Mouse (Mus musculus): ENCODE measurements around the gene Fga. TPM values are rescaled to one million over a fixed set of nuclear protein-coding genes. Genes with fewer than 3 reads are reported as not detected.

Gene Fga
- 0.11 and 0.20 TPM in 2 replicates for polyA plus RNA-seq (2014; fragmentation: Nextera tagmentation; extraction: Ambion mirVana)

- Histone ChIP-seq H3K36me3 (ENCODE audit: insufficient read depth) (no peaks in the 10 kb centered on the region), H3K4me2 (no peak within 1 kb of the TSS), H3K27ac (ENCODE audit: low read depth) (no peak within 1 kb of the TSS), H3K9me3 (ENCODE audit: low read depth, low read length) (no peaks in the 10 kb centered on the region), H3K9ac (no peak within 1 kb of the TSS), H3K4me1 (ENCODE audit: insufficient read depth) (no peaks in the 10 kb centered on the region), H3K27me3 (ENCODE audit: insufficient read depth, low read length) (no peaks in the 10 kb centered on the region), H3K4me3 (ENCODE audit: low read depth, low read length) (no peak within 1 kb of the TSS)
- no peak for TF ChIP-seq CTCF (IDR thresholded peaks at IDR 0.05; ENCODE audit: low read depth)
- whole genome bisulfite sequencing, result 69% methylated on average over 9 of the region's 9 CpGs
- DNase-seq (no peak), ATAC-seq (ENCODE audit: insufficient read depth) (no peak)
Observed at GRCm38 (mm10) chr3:83025475-83026301, at the start of gene Fga. Fga (plus strand) TSS chr3:83026076.

- ATAC-seq (ENCODE audit: insufficient read depth), result peak; percentile 99
- H3K9ac ChIP-seq, result no peak overlapping the region
- H3K4me1 ChIP-seq (ENCODE audit: insufficient read depth), result no peaks in the 10 kb centered on the region
- DNase-seq, result peak; percentile 97
- no peak overlapping the region for H3K4me3 ChIP-seq (ENCODE audit: low read depth, low read length)
- peak overlapping the region; percentile 90 for H3K27ac ChIP-seq (ENCODE audit: low read depth)
- no peaks in the 10 kb centered on the region for H3K9me3 ChIP-seq (ENCODE audit: low read depth, low read length)
- 33% methylated on average over 6 of the region's 6 CpGs for WGBS
- H3K4me2 ChIP-seq, result no peak overlapping the region
- H3K27me3 ChIP-seq (ENCODE audit: insufficient read depth, low read length), result no peaks in the 10 kb centered on the region
- no peaks in the 10 kb centered on the region for H3K36me3 ChIP-seq (ENCODE audit: insufficient read depth)
- no peak for TF ChIP-seq CTCF (IDR thresholded peaks at IDR 0.05; ENCODE audit: low read depth)
Observed at GRCm38 (mm10) chr3:82980818-82981217, 45.1 kb upstream of the Fga start.

GRCm38 (mm10) chr3:82981861-82982260 is 44.0 kb upstream of the Fga start:
- TF ChIP-seq CTCF (IDR thresholded peaks at IDR 0.05; ENCODE audit: low read depth), result no peak
- Histone ChIP-seq H3K27ac (ENCODE audit: low read depth) (peak overlapping the region; percentile 80), H3K27me3 (ENCODE audit: insufficient read depth, low read length) (no peaks in the 10 kb centered on the region), H3K9ac (no peak overlapping the region), H3K4me1 (ENCODE audit: insufficient read depth) (no peaks in the 10 kb centered on the region), H3K36me3 (ENCODE audit: insufficient read depth) (no peaks in the 10 kb centered on the region), H3K4me2 (no peak overlapping the region), H3K4me3 (ENCODE audit: low read depth, low read length) (no peak overlapping the region), H3K9me3 (ENCODE audit: low read depth, low read length) (no peaks in the 10 kb centered on the region)
- WGBS, result 32% methylated on average over 8 of the region's 8 CpGs
- DNase-seq (peak; percentile 70), ATAC-seq (ENCODE audit: insufficient read depth) (peak; percentile 29)

GRCm38 (mm10) chr3:82984840-82985239 is 41.0 kb upstream of the Fga start:
- DNase-seq (no peak), ATAC-seq (ENCODE audit: insufficient read depth) (no peak)
- no peaks in the 10 kb centered on the region for H3K36me3 ChIP-seq (ENCODE audit: insufficient read depth)
- WGBS, result 78% methylated on average over 2 of the region's 2 CpGs
- H3K4me1 ChIP-seq (ENCODE audit: insufficient read depth), result no peaks in the 10 kb centered on the region
- no peaks in the 10 kb centered on the region for H3K9me3 ChIP-seq (ENCODE audit: low read depth, low read length)
- TF ChIP-seq CTCF (IDR thresholded peaks at IDR 0.05; ENCODE audit: low read depth), result peak; percentile 37
- H3K9ac ChIP-seq, result no peak overlapping the region
- H3K4me2 ChIP-seq, result no peak overlapping the region
- H3K27me3 ChIP-seq (ENCODE audit: insufficient read depth, low read length), result no peaks in the 10 kb centered on the region
- no peak overlapping the region for H3K4me3 ChIP-seq (ENCODE audit: low read depth, low read length)
- H3K27ac ChIP-seq (ENCODE audit: low read depth), result no peak overlapping the region

GRCm38 (mm10) chr3:82991963-82992362 is 33.9 kb upstream of the Fga start:
- no peak overlapping the region for H3K9ac ChIP-seq
- H3K27me3 ChIP-seq (ENCODE audit: insufficient read depth, low read length), result peaks cover 6% of the 10 kb centered on the region; the same call in 1 of the 2 replicates
- ATAC-seq (ENCODE audit: insufficient read depth), result no peak
- H3K4me2 ChIP-seq, result no peak overlapping the region
- H3K4me1 ChIP-seq (ENCODE audit: insufficient read depth), result no peaks in the 10 kb centered on the region
- WGBS, result 62% methylated on average over 12 of the region's 12 CpGs
- no peak overlapping the region for H3K27ac ChIP-seq (ENCODE audit: low read depth)
- H3K36me3 ChIP-seq (ENCODE audit: insufficient read depth), result no peaks in the 10 kb centered on the region
- no peak for DNase-seq
- no peak overlapping the region for H3K4me3 ChIP-seq (ENCODE audit: low read depth, low read length)
- no peak for TF ChIP-seq CTCF (IDR thresholded peaks at IDR 0.05; ENCODE audit: low read depth)
- no peaks in the 10 kb centered on the region for H3K9me3 ChIP-seq (ENCODE audit: low read depth, low read length)

- no peak overlapping the region for H3K27ac ChIP-seq (ENCODE audit: low read depth)
- no peak overlapping the region for H3K4me2 ChIP-seq
- no peaks in the 10 kb centered on the region for H3K36me3 ChIP-seq (ENCODE audit: insufficient read depth)
- no peak overlapping the region for H3K9ac ChIP-seq
- DNase-seq (no peak), ATAC-seq (ENCODE audit: insufficient read depth) (no peak)
- 84% methylated on average over 6 of the region's 6 CpGs for WGBS
- H3K27me3 ChIP-seq (ENCODE audit: insufficient read depth, low read length), result peaks cover 6% of the 10 kb centered on the region; the same call in 1 of the 2 replicates
- H3K4me1 ChIP-seq (ENCODE audit: insufficient read depth), result no peaks in the 10 kb centered on the region
- TF ChIP-seq CTCF (IDR thresholded peaks at IDR 0.05; ENCODE audit: low read depth), result no peak
- H3K4me3 ChIP-seq (ENCODE audit: low read depth, low read length), result no peak overlapping the region
- H3K9me3 ChIP-seq (ENCODE audit: low read depth, low read length), result no peaks in the 10 kb centered on the region
Observed at GRCm38 (mm10) chr3:82992956-82993355, 32.9 kb upstream of the Fga start.

- Histone ChIP-seq H3K9ac (no peak overlapping the region), H3K27me3 (ENCODE audit: insufficient read depth, low read length) (peaks cover 6% of the 10 kb centered on the region; the same call in 1 of the 2 replicates), H3K4me3 (ENCODE audit: low read depth, low read length) (peak overlapping the region; percentile 11; the same call in 1 of the 2 replicates), H3K4me1 (ENCODE audit: insufficient read depth) (no peaks in the 10 kb centered on the region), H3K36me3 (ENCODE audit: insufficient read depth) (no peaks in the 10 kb centered on the region), H3K9me3 (ENCODE audit: low read depth, low read length) (no peaks in the 10 kb centered on the region), H3K27ac (ENCODE audit: low read depth) (no peak overlapping the region), H3K4me2 (peak overlapping the region; percentile 58)
- peak; percentile 91 for TF ChIP-seq CTCF (IDR thresholded peaks at IDR 0.05; ENCODE audit: low read depth)
- WGBS, result 3% methylated on average over 24 of the region's 24 CpGs
- peak; percentile 86 for DNase-seq
- peak; percentile 76 for ATAC-seq (ENCODE audit: insufficient read depth)
Observed at GRCm38 (mm10) chr3:82995368-82995767, 30.5 kb upstream of the Fga start.

Data from lung, embryonic 14.5 days (tissue).